Mouse (Mus musculus) macrophage (primary cell): ENCODE results near the gene Pmepa1. TPM values are rescaled to one million over a fixed set of nuclear protein-coding genes. Genes with fewer than 3 reads are reported as not detected.

Experiments used
- H3K27ac ChIP-seq: fragments of 350-480 bp; formaldehyde crosslinking; 2 replicates; pipeline ENCODE4 v1.9.0; 2021
- H3K36me3 ChIP-seq: fragments of 350-480 bp; formaldehyde crosslinking; 2 replicates; pipeline ENCODE4 v1.9.0; 2021; ENCODE audit errors: inconsistent target
- H3K4me3 ChIP-seq: fragments of 350-480 bp; formaldehyde crosslinking; 2 replicates; pipeline ENCODE4 v1.9.0; 2021; ENCODE audit errors: inconsistent target
- H3K79me2 ChIP-seq: fragments of 350-480 bp; formaldehyde crosslinking; 2 replicates; pipeline ENCODE4 v1.9.0; 2021; ENCODE audit errors: inconsistent target
- WGBS: methylation state at CpG from one replicate; pipeline ENCODE4 v1.1.7; 2026; ENCODE audit warnings: inconsistent platforms; ENCODE audit not compliant: missing documents; 5-methylcytosine and 5-hydroxymethylcytosine counted together
- polyA plus RNA-seq: library from polyadenylated mRNA; stranded (reverse); fragments of 250-400 nt; gene quantifications from 3 replicates; pipeline ENCODE4 v1.2.4, GENCODE M21; 2018; ENCODE audit warnings: inconsistent platforms

Gene Pmepa1
- polyA plus RNA-seq, 1 experiment from 2014 or later, result 0.32 TPM

DNA sequence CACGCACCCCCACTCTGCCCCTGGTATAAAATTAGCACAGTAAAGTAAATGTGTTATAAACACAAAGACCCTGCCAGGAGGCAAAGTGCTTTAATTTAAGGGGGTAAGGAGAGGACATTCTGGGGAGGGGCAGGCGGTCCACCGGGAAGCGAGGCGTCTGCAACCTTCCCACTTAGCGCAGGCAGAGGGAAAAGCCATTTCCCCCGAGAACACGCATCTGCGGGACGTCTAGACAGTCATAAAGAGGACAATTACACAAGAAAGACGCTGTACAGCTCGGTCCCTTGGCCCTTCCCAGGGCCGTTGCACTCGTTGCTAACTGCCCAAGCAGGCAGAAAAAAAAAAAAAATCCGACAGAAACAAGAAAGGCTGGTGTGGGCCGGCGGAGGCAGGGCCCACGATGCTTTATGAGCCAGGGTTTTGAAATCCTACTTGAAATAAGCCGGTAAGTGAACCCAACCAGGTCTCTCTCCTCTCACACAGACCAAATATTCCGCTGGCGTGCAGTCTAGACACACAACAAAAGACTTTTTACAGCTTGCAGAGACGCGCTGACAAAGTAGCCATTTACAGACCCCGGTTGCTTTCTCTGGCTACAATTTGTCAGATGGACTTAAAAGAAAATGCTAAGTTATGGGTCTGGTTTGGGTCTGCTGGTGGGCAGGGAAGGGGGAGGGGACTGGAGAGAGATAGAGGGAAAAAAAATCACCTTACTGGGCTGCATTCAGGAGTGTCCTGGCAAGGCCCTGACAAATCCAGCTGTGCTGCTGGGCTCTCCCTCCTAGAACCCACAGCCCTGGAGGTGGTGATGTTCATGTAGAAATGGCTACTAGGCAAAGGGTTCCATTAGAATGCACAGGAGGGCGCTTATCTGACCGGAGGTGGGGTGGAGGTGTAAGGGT is 22.3 kb downstream of the Pmepa1 start:
- WGBS, result 91% methylated on average over 23 of the region's 26 CpGs
- H3K27ac ChIP-seq, result no peak overlapping the region
- no peak overlapping the region for H3K4me3 ChIP-seq
- H3K79me2 ChIP-seq, result no peaks in the 10 kb centered on the region
- no peaks in the 10 kb centered on the region for H3K36me3 ChIP-seq

DNA sequence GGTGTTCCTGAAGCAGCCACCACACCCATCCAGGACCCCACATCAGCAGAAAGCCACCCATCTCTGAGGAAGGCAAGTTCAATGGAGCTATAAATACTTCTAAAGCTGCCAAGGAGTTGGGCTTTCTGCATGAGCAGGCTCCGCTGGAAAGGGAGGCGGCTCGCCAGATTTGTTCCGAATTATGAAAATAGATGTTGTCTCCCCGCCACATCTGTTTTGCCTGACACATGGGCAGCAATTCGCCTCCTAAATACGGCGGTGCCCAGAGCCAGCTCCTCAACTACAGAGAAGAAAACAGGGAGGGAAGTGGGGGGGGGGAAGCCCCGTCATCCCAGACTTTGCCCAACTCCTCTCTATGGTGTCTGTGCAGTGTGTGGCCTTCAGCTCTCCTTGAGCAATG is 24.7 kb downstream of the Pmepa1 start:
- Histone ChIP-seq H3K27ac (no peak overlapping the region), H3K4me3 (no peak overlapping the region), H3K36me3 (no peaks in the 10 kb centered on the region), H3K79me2 (no peaks in the 10 kb centered on the region)
- 89% methylated on average over 9 of the region's 9 CpGs for WGBS

DNA sequence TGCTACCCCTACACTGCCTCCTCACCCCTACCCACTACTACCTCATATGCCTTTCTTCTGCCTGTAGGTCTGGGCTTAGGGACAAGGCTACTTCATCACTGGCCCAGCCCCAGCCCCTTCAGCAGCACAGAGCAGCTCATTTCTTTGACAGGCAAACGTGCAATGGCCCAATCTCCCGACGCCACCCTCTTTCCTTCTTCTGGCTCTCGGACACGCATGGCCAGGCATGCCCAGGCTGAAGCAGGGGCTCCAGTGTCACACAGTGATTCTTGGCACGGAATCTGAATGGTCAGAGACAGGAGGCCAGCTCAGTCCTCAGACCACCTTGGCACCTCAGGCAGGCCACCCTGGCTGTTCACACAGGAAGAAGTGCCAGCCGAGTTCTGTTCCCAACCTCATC is 25.2 kb downstream of the Pmepa1 start:
- H3K36me3 ChIP-seq, result no peaks in the 10 kb centered on the region
- no peak overlapping the region for H3K4me3 ChIP-seq
- 82% methylated on average over 7 of the region's 7 CpGs for WGBS
- H3K79me2 ChIP-seq, result no peaks in the 10 kb centered on the region
- no peak overlapping the region for H3K27ac ChIP-seq

DNA sequence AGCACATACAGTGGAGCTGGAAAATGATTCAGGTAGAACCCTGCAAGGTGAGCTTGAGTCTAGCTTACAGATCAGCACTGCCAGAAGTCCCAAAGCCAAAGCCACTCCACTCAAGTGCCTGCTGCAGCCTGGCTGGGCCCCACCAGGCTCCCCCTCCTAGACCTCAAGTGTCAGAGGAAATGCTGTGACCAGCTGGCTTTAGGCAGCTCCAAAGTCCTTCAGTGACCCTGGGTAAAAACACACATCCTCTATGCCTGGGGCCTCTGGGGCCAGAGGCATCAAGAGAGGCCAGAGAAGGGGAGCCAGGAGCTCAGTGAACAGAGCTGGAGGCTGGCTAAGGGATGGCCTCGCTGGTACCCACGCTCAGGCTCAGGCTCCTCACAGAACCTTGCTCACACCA is 25.9 kb downstream of the Pmepa1 start:
- no CpG with 5 or more reads among the region's 2 CpGs for WGBS
- no peak overlapping the region for H3K4me3 ChIP-seq
- H3K27ac ChIP-seq, result no peak overlapping the region
- H3K79me2 ChIP-seq, result no peaks in the 10 kb centered on the region
- no peaks in the 10 kb centered on the region for H3K36me3 ChIP-seq

DNA sequence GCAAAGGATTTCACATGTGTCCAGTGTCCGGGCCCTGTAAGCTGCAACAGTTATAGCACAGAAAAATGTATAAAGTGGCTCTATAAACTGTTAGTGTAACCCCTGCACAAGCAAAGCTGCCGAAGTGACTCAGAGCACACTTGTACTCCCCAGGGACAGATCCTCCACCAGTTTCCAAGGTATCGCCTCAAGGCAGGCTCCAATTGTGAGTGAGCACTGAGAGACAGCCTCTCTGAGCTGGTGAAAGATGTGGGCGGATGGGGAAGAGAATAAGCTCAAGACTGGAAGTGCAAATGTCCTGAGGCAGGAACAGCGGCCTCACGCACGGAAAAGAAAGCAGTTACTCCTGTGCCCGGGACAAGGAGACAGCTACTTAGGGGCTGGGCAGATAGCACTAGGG is 26.4 kb downstream of the Pmepa1 start:
- 95% methylated on average over 8 of the region's 8 CpGs for WGBS
- Histone ChIP-seq H3K79me2 (no peaks in the 10 kb centered on the region), H3K4me3 (no peak overlapping the region), H3K27ac (no peak overlapping the region), H3K36me3 (no peaks in the 10 kb centered on the region)

DNA sequence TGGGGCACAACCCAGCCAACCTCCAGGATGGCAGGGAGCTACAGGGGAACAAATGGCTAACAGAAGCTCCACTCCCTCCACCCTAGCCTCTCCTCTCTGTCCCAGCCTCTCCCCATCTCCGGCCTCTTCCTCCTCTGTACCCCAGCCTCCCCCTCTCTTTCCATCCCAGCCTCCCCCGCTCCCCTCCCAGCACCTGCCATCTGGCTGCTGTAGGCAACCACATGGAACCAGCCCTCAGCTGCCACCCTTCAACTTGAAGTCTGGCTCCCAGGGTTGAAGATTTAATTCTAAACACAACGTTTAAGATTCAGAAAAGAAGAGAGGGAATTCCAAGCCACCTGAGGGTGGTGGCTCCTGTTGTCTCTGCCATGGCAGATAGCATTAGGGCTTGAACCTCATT is 26.9 kb downstream of the Pmepa1 start:
- Histone ChIP-seq H3K4me3 (no peak overlapping the region), H3K79me2 (no peaks in the 10 kb centered on the region), H3K27ac (no peak overlapping the region), H3K36me3 (no peaks in the 10 kb centered on the region)
- whole genome bisulfite sequencing, result 80% methylated on average over 3 of the region's 3 CpGs

DNA sequence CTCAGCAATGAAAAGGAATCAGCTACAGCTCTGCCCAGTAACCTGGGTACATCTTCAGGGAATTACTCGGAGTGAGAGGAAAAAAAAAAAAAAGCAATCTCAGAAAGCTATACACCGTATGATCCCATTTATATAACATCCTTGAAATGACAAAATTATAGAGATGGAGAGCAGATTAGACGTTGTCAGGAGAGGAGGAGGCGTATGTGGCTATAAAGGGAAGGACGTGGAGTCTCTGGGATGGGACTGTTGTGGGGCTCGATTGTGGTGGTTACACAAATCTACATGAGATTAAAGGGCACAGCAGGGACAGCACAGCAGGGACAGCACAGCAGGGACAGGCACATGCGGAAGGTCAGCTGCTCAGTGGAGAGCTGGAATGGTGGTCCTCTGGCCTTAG is 27.5 kb downstream of the Pmepa1 start:
- no peaks in the 10 kb centered on the region for H3K36me3 ChIP-seq
- H3K4me3 ChIP-seq, result no peak overlapping the region
- H3K79me2 ChIP-seq, result no peaks in the 10 kb centered on the region
- H3K27ac ChIP-seq, result no peak overlapping the region
- 90% methylated on average over 7 of the region's 7 CpGs for WGBS

DNA sequence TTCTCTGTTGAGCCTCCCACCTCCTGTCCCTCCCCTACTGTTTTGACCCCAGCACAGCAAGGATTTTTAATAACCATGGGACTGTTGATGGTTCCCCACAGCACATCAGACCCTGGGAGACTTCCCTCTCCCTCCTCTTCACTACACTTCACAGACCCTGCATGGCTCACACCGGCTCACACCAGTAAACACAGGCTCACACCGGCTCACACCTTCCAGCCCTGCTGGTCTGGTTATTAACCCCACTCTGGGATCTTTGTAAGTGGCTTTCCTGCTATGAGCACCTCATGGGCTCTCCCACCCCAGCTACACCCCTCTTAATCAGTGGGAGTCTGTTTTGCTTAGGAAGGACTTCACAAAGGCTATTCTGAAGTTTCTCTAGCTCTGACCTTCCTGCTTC is 28.4 kb downstream of the Pmepa1 start:
- WGBS, result 92% methylated on average over 2 of the region's 2 CpGs
- H3K4me3 ChIP-seq, result no peak overlapping the region
- no peak overlapping the region for H3K27ac ChIP-seq
- no peaks in the 10 kb centered on the region for H3K36me3 ChIP-seq
- H3K79me2 ChIP-seq, result no peaks in the 10 kb centered on the region

DNA sequence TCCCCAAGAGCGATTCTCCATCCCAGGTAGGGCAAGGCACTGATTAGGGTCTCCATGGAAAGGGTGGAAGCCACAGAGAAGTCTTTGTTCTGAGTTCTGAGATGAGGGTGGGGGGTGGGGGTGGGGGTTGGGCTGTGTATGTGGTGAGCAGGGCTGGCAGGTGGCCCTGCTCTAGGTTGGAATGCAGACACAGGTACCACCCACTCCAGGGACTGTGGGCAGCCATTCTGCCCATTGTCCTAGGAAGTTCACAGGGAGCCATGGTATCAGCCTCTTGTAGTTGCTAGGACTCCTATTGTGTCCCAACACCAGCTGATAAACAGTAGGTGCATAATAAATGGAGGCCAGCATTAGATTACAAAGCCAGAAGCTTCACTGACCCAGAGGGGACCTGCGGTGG is 29.1 kb downstream of the Pmepa1 start:
- no peak overlapping the region for H3K4me3 ChIP-seq
- H3K27ac ChIP-seq, result no peak overlapping the region
- WGBS, result 78% methylated on average over 2 of the region's 2 CpGs
- no peaks in the 10 kb centered on the region for H3K36me3 ChIP-seq
- no peaks in the 10 kb centered on the region for H3K79me2 ChIP-seq

DNA sequence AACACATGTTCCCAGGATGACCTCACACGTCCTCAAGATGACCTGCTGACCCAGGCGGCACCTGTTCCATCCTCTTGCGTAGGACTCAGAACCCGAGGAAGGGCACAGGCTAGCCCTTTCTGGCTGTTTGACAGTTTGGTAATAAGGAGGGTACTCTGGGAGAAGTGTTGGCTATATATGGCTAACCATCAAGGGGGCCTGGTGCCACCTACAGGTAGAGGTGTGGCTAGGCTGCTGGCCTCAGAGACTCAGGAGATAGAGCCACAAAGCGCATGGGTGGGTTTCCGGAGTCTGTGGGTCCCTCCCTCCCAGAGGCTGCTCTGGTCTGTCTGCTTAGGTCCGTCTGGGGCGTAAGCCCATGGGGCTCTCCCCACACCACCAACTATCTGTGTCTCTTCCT is 29.6 kb downstream of the Pmepa1 start:
- Histone ChIP-seq H3K36me3 (no peaks in the 10 kb centered on the region), H3K4me3 (no peak overlapping the region), H3K27ac (no peak overlapping the region), H3K79me2 (no peaks in the 10 kb centered on the region)
- WGBS, result 82% methylated on average over 8 of the region's 8 CpGs

DNA sequence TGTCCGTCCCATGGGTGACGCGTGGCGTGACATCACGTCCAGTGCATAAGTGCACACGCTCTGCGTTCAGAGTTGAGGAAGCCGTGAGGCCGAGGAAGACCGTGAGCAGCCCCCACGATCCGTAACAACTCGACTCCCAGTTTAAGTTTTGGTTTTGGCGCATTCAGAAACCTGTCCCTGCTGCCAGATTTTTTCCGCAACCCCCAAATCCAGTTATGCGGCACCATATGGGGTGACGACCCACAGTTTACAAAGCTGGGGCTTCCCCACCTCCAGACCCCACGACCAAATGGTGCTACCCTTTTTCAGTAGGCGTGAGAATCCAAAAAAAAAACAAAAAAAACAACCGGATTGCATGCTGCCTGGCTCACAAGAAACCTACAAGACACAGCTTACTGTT is 31.1 kb downstream of the Pmepa1 start:
- Histone ChIP-seq H3K36me3 (no peaks in the 10 kb centered on the region), H3K4me3 (no peak overlapping the region), H3K79me2 (no peaks in the 10 kb centered on the region), H3K27ac (no peak overlapping the region)
- 93% methylated on average over 20 of the region's 20 CpGs for WGBS

DNA sequence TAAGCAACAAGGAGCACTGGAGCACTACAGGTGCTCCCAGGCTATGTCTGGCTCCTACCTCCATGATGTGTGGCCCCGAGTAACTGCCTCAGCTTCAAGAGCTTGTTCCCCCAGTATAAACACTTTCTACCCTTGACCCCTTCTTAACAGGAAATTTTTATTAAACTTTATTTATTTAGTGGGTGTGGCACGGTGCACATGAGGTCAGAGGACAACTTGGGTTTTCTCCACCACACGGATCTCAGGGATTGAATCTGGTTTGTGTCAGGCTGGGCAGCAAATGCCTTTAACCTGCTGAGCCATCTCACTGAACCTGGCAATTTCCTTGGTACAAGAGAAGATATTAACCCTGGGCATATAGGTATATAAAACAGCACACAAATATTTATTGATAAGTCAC is 32.2 kb downstream of the Pmepa1 start:
- no peak overlapping the region for H3K4me3 ChIP-seq
- no peaks in the 10 kb centered on the region for H3K36me3 ChIP-seq
- WGBS, result 93% methylated on average over 3 of the region's 3 CpGs
- no peaks in the 10 kb centered on the region for H3K79me2 ChIP-seq
- H3K27ac ChIP-seq, result no peak overlapping the region

DNA sequence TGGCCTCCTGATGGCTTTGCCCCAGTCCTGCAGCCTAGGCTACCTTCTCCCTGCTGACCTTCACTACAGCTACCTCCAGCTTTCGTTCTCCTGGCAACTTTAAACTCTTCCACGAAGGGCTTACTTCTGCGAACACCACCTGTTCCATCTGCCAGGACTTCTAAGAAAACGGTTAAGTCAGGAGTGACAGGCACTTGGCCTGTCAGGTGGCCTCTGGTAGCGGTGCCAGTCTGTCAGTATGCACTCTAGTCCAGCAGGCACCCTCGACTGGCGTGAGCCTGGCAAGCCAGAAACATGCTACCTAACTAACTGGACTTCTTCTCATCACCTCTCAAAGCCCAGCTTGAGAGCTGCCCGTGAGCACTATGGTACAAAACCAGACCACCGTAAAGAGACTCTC is 32.7 kb downstream of the Pmepa1 start:
- Histone ChIP-seq H3K79me2 (no peaks in the 10 kb centered on the region), H3K27ac (no peak overlapping the region), H3K36me3 (no peaks in the 10 kb centered on the region), H3K4me3 (no peak overlapping the region)
- WGBS, result 87% methylated on average over 9 of the region's 9 CpGs

DNA sequence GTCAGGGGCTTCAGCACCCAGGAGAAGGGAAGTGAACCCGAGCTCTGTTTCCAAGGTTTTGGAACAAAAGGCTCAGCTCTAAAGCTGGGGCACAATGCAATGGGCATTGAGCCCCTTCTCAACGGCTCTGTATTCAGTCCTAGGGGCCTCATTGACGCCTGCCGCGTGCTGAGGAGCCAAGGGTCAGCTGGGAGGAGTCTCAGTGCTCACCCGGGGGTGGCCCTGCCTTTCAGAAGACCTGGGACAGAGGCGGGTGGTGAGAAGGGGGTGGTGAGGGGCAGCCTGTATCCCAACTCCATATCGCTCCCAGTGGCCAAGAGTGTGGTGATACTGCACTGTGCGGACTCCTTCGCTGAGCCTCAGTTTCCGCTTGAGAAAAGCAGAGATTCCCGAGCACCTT is 33.5 kb downstream of the Pmepa1 start:
- Histone ChIP-seq H3K79me2 (no peaks in the 10 kb centered on the region), H3K27ac (no peak overlapping the region), H3K4me3 (no peak overlapping the region), H3K36me3 (no peaks in the 10 kb centered on the region)
- 84% methylated on average over 12 of the region's 12 CpGs for WGBS

DNA sequence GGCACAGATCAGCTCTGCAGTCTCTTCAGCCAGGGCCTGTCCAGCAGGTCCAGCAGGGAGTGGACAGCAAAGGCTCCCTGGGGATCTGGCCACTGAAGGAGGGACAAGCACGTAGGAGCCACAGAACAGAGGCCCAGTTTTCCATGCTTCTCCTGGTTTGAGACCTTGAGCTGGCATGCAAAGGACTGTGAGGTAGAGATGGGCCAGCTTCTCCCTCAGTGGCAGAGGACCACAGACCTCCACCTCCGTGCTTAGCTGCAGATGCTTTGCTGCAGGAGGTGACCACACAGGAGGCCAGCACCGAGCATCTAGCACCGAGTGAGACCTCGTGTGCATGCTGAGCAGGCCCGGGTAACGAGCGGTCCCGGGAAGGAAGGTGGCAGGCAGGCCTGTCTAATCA is 35.6 kb downstream of the Pmepa1 start:
- no peaks in the 10 kb centered on the region for H3K79me2 ChIP-seq
- no peak overlapping the region for H3K4me3 ChIP-seq
- no peaks in the 10 kb centered on the region for H3K36me3 ChIP-seq
- no peak overlapping the region for H3K27ac ChIP-seq
- WGBS, result 95% methylated on average over 9 of the region's 9 CpGs

DNA sequence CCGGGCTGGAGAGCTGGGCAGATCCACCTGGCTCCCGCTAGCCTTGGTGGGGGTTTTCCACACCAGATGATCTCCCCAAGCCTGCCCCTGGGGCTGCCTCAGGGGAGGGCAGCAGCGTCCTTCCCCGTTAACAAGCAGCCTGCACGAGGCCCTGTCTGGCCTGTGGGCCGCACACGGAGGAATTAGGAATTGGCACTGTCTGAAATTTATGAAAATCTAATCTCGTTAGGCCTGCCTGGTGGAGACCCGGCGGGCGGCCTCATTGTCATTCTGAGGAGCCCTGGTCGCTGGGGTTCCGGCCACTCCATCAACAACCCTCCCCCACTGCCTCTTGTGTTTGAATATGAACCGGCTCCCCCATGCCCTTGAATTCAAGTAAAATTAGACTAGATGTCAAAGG is 37.8 kb downstream of the Pmepa1 start:
- Histone ChIP-seq H3K79me2 (no peaks in the 10 kb centered on the region), H3K36me3 (no peaks in the 10 kb centered on the region), H3K27ac (no peak overlapping the region), H3K4me3 (no peak overlapping the region)
- 88% methylated on average over 12 of the region's 14 CpGs for WGBS
